Mouse (Mus musculus) lung, adult 2 months (tissue): Measurements from ENCODE around the gene Tnfrsf23.
"Not testable (repeated sequence)": the region's sequence is repeated elsewhere in the genome, so short reads cannot be mapped to it uniquely, and the experiment has no call there.

ENCODE experiments used
- CTCF ChIP-seq: fragments of 200-500 bp; IDR thresholded peaks from 2 replicates; pipeline ENCODE4 v1.5.1; 2011; ENCODE audit warnings: mild to moderate bottlenecking, low read length, control low read depth; ENCODE audit not compliant: insufficient read depth
- POLR2A ChIP-seq: fragments of 200-500 bp; IDR thresholded peaks from 2 replicates; pipeline ENCODE4 v1.6.1; 2011; ENCODE audit warnings: low read depth, mild to moderate bottlenecking, control low read depth, low read length, borderline replicate concordance; ENCODE audit errors: extremely low read depth

- TF ChIP-seq POLR2A, CTCF: not testable (repeated sequence)
These were observed 519 bp upstream of the Tnfrsf23 start for GRCm38 (mm10) chr7:143686191-143686590.
